ENCODE assay signal across 14 mouse cellular contexts in genomic region chr17:33969394-33969793, GRCm38 (mm10). TPM values are rescaled to one million over a fixed set of nuclear protein-coding genes. Genes with fewer than 3 reads are reported as not detected.
A peak's percentile ranks its signal among the peaks of the same experiment; 100 is the strongest.
DNase-seq lines count a peak whose midpoint lies in the region; ATAC-seq and TF ChIP-seq lines count a peak whose summit lies in the region.
"Had no signal": no experiment of that assay in that cellular context is flagged by ENCODE, and none has a peak within 500 bp of the region (broad histone marks: within the 10 kb centered on the region; RNA-seq: fewer than 3 reads in every experiment).

No protein-coding gene starts in this region.

- no peak for TF ChIP-seq POLR2A in ES-Bruce4 (IDR thresholded peaks at IDR 0.05; ENCODE audit: insufficient read depth, low read length)

- no peak for TF ChIP-seq EP300 in ES-Bruce4 (IDR thresholded peaks at IDR 0.05; ENCODE audit: insufficient read depth, low read depth, low read length)

- peaks cover 18% of the 10 kb centered on the region; the same call in 1 of the 2 replicates for H3K36me3 ChIP-seq in hindbrain, postnatal 0 days (ENCODE audit: insufficient read depth, low read length)
- peaks cover 2% of the 10 kb centered on the region; the same call in 1 of the 2 replicates for H3K36me3 ChIP-seq in hindbrain, embryonic 16.5 days (ENCODE audit: control insufficient read depth, insufficient read depth, low read length)
- no peaks in the 10 kb centered on the region for H3K36me3 ChIP-seq in ES-Bruce4 (ENCODE audit: control insufficient read depth, insufficient read depth, low read length, poor library complexity, severe bottlenecking)
- peaks cover 17% of the 10 kb centered on the region for H3K36me3 ChIP-seq in neural tube, embryonic 15.5 days

- H3K9ac ChIP-seq in hindbrain, postnatal 0 days (replicated peaks; ENCODE audit: low read length) = no peak overlapping the region
- H3K9ac ChIP-seq in hindbrain, embryonic 16.5 days (ENCODE audit: low read depth, low read length) = no peak overlapping the region
- H3K9ac ChIP-seq in ES-Bruce4 (ENCODE audit: low read depth, poor library complexity, severe bottlenecking) = no peak overlapping the region
- H3K9ac ChIP-seq in neural tube, embryonic 15.5 days (replicated peaks) = no peak overlapping the region
- H3K9ac ChIP-seq: heart, embryonic 12.5 days; limb, embryonic 12.5 days had no signal

- no peak overlapping the region for H3K27ac ChIP-seq in hindbrain, postnatal 0 days
- no peak overlapping the region for H3K27ac ChIP-seq in hindbrain, embryonic 16.5 days (ENCODE audit: low read depth, low read length)
- H3K27ac ChIP-seq in ES-Bruce4 (ENCODE audit: insufficient read depth, low read length) = no peak overlapping the region
- H3K27ac ChIP-seq in neural tube, embryonic 15.5 days (replicated peaks) = no peak overlapping the region
- H3K27ac ChIP-seq: hindbrain, embryonic 10.5 days; left cerebral cortex, adult 2 months; limb, embryonic 12.5 days had no signal

- H3K9me3 ChIP-seq in hindbrain, postnatal 0 days (ENCODE audit: low read length) = no peaks in the 10 kb centered on the region
- H3K9me3 ChIP-seq in hindbrain, embryonic 16.5 days (ENCODE audit: control insufficient read depth, low read length) = no peaks in the 10 kb centered on the region
- H3K9me3 ChIP-seq in ES-Bruce4 (replicated peaks; ENCODE audit: control insufficient read depth, insufficient read depth, low read length, poor library complexity, severe bottlenecking) = no peaks in the 10 kb centered on the region; the same call in 1 of the 2 replicates
- H3K9me3 ChIP-seq in neural tube, embryonic 15.5 days (replicated peaks) = no peaks in the 10 kb centered on the region
- H3K9me3 ChIP-seq: limb, embryonic 12.5 days had no signal

- no peaks in the 10 kb centered on the region for H3K4me1 ChIP-seq in hindbrain, postnatal 0 days (ENCODE audit: insufficient read depth, low read length)
- no peaks in the 10 kb centered on the region for H3K4me1 ChIP-seq in hindbrain, embryonic 16.5 days (ENCODE audit: control insufficient read depth, insufficient read depth, low read depth, low read length)
- no peaks in the 10 kb centered on the region for H3K4me1 ChIP-seq in ES-Bruce4 (ENCODE audit: control insufficient read depth, insufficient read depth, low read length)
- H3K4me1 ChIP-seq in neural tube, embryonic 15.5 days = no peaks in the 10 kb centered on the region
- H3K4me1 ChIP-seq: heart, embryonic 12.5 days had no signal

- H3K4me2 ChIP-seq in hindbrain, postnatal 0 days (ENCODE audit: low read depth, low read length) = no peak overlapping the region
- H3K4me2 ChIP-seq in hindbrain, embryonic 16.5 days (ENCODE audit: low read length) = no peak overlapping the region
- H3K4me2 ChIP-seq in neural tube, embryonic 15.5 days = no peak overlapping the region
- H3K4me2 ChIP-seq: heart, embryonic 12.5 days; limb, embryonic 12.5 days; midbrain, embryonic 11.5 days had no signal

- ATAC-seq in hindbrain, postnatal 0 days = no peak
- ATAC-seq in hindbrain, embryonic 16.5 days = no peak
- no peak for ATAC-seq in neural tube, embryonic 15.5 days (ENCODE audit: low FRiP score)

- no peak overlapping the region for H3K4me3 ChIP-seq in hindbrain, postnatal 0 days (ENCODE audit: low read length)
- no peak overlapping the region for H3K4me3 ChIP-seq in hindbrain, embryonic 16.5 days (ENCODE audit: low read length)
- no peak overlapping the region for H3K4me3 ChIP-seq in ES-Bruce4 (ENCODE audit: low read depth, low read length)
- H3K4me3 ChIP-seq in neural tube, embryonic 15.5 days (replicated peaks) = no peak overlapping the region
- H3K4me3 ChIP-seq: heart, embryonic 12.5 days; hindbrain, embryonic 10.5 days; left cerebral cortex, adult 2 months; limb, embryonic 12.5 days had no signal

- no peaks in the 10 kb centered on the region for H3K27me3 ChIP-seq in hindbrain, postnatal 0 days (ENCODE audit: insufficient read depth, low read length)
- no peaks in the 10 kb centered on the region; the same call in 1 of the 2 replicates for H3K27me3 ChIP-seq in hindbrain, embryonic 16.5 days (replicated peaks; ENCODE audit: control insufficient read depth, insufficient read depth, low read length)
- H3K27me3 ChIP-seq in ES-Bruce4 (ENCODE audit: control insufficient read depth, insufficient read depth, low read length, poor library complexity, severe bottlenecking) = no peaks in the 10 kb centered on the region
- H3K27me3 ChIP-seq in neural tube, embryonic 15.5 days (replicated peaks) = 0 out of 2 replicates have a peak, but pooled peaks cover 17% of the 10 kb centered on the region
- H3K27me3 ChIP-seq: heart, embryonic 12.5 days had no signal

- TF ChIP-seq CTCF in hindbrain, postnatal 0 days (IDR thresholded peaks at IDR 0.05; ENCODE audit: low read depth) = peak; percentile 32; the same call in 1 of the 2 replicates
- TF ChIP-seq CTCF in ES-Bruce4 (IDR thresholded peaks at IDR 0.05; ENCODE audit: low read depth, low read length) = peak; percentile 31

- whole genome bisulfite sequencing in hindbrain, postnatal 0 days = 77% methylated on average over 4 of the region's 4 CpGs
- WGBS in hindbrain, embryonic 16.5 days = 81% methylated on average over 4 of the region's 4 CpGs
- WGBS in neural tube, embryonic 15.5 days = 78% methylated on average over 4 of the region's 4 CpGs

- no peak for DNase-seq in hindbrain, postnatal 0 days (ENCODE audit: low spot score)
- peak; percentile 24 for DNase-seq in retina, postnatal 1 day
- DNase-seq in retina, embryonic 14.5 days (ENCODE audit: low spot score) = no peak
- DNase-seq in naive thymus-derived CD4-positive, alpha-beta T cell, adult 2 months (ENCODE audit: low read depth) = peak; percentile 53
- no peak for DNase-seq in embryo, embryonic 9.5 days (ENCODE audit: extremely low spot score)
- DNase-seq: kidney, adult 11 months had no signal

RNA-seq across cellular contexts. Expression of gene Rps18, which starts 13.6 kb away (rescaled TPM):
- total RNA-seq in hindbrain, postnatal 0 days (2014; rRNA removed) = 1,180 and 1,309 TPM in 2 replicates
- polyA plus RNA-seq in hindbrain, postnatal 0 days (2015; fragmentation: Nextera tagmentation; extraction: Ambion mirVana) = 904 and 918 TPM in 2 replicates
- 695 and 697 TPM in 2 replicates for polyA plus RNA-seq in hindbrain, embryonic 16.5 days (2015; fragmentation: Nextera tagmentation; extraction: Ambion mirVana)
- polyA plus RNA-seq in ES-Bruce4 (2011; ENCODE audit: insufficient read depth, insufficient read length, low read depth, missing spikeins) = 2,174 TPM in 2 replicates
- polyA plus RNA-seq in neural tube, embryonic 15.5 days (2015; fragmentation: Nextera tagmentation; extraction: Ambion mirVana) = 778 and 1,050 TPM in 2 replicates

RNA-seq across cellular contexts. Expression of gene Vps52, which starts 13.8 kb away (rescaled TPM):
- total RNA-seq in hindbrain, postnatal 0 days (2014; rRNA removed) = 55.6 and 57.4 TPM in 2 replicates
- polyA plus RNA-seq in hindbrain, postnatal 0 days (2015; fragmentation: Nextera tagmentation; extraction: Ambion mirVana) = 62.1 and 63.2 TPM in 2 replicates
- 75.4 and 80.7 TPM in 2 replicates for polyA plus RNA-seq in hindbrain, embryonic 16.5 days (2015; fragmentation: Nextera tagmentation; extraction: Ambion mirVana)
- polyA plus RNA-seq in ES-Bruce4 (2011; ENCODE audit: insufficient read depth, insufficient read length, low read depth, missing spikeins) = 18.3 and 19.0 TPM in 2 replicates
- polyA plus RNA-seq in neural tube, embryonic 15.5 days (2015; fragmentation: Nextera tagmentation; extraction: Ambion mirVana) = 72.3 and 75.7 TPM in 2 replicates

RNA-seq across cellular contexts. Expression of gene B3galt4, which starts 18.1 kb away (rescaled TPM):
- 8.9 and 12.3 TPM in 2 replicates for total RNA-seq in hindbrain, postnatal 0 days (2014; rRNA removed)
- polyA plus RNA-seq in hindbrain, postnatal 0 days (2015; fragmentation: Nextera tagmentation; extraction: Ambion mirVana) = 10.7 and 11.6 TPM in 2 replicates
- polyA plus RNA-seq in hindbrain, embryonic 16.5 days (2015; fragmentation: Nextera tagmentation; extraction: Ambion mirVana) = 13.3 and 16.1 TPM in 2 replicates
- polyA plus RNA-seq in ES-Bruce4 (2011; ENCODE audit: insufficient read depth, insufficient read length, low read depth, missing spikeins) = 3.6 and 4.2 TPM in 2 replicates
- 11.9 and 13.1 TPM in 2 replicates for polyA plus RNA-seq in neural tube, embryonic 15.5 days (2015; fragmentation: Nextera tagmentation; extraction: Ambion mirVana)

RNA-seq across cellular contexts. Expression of gene Wdr46, which starts 28.9 kb away (rescaled TPM):
- 16.6 and 16.8 TPM in 2 replicates for total RNA-seq in hindbrain, postnatal 0 days (2014; rRNA removed)
- polyA plus RNA-seq in hindbrain, postnatal 0 days (2015; fragmentation: Nextera tagmentation; extraction: Ambion mirVana) = 16.7 and 17.9 TPM in 2 replicates
- 20.7 and 23.5 TPM in 2 replicates for polyA plus RNA-seq in hindbrain, embryonic 16.5 days (2015; fragmentation: Nextera tagmentation; extraction: Ambion mirVana)
- polyA plus RNA-seq in ES-Bruce4 (2011; ENCODE audit: insufficient read depth, insufficient read length, low read depth, missing spikeins) = 25.3 and 30.2 TPM in 2 replicates
- 25.1 and 29.3 TPM in 2 replicates for polyA plus RNA-seq in neural tube, embryonic 15.5 days (2015; fragmentation: Nextera tagmentation; extraction: Ambion mirVana)

RNA-seq across cellular contexts. Expression of gene Pfdn6, which starts 29.3 kb away (rescaled TPM):
- total RNA-seq in hindbrain, postnatal 0 days (2014; rRNA removed) = 25.2 and 43.1 TPM in 2 replicates
- 168 and 195 TPM in 2 replicates for polyA plus RNA-seq in hindbrain, postnatal 0 days (2015; fragmentation: Nextera tagmentation; extraction: Ambion mirVana)
- polyA plus RNA-seq in hindbrain, embryonic 16.5 days (2015; fragmentation: Nextera tagmentation; extraction: Ambion mirVana) = 183 and 189 TPM in 2 replicates
- 146 and 152 TPM in 2 replicates for polyA plus RNA-seq in ES-Bruce4 (2011; ENCODE audit: insufficient read depth, insufficient read length, low read depth, missing spikeins)
- polyA plus RNA-seq in neural tube, embryonic 15.5 days (2015; fragmentation: Nextera tagmentation; extraction: Ambion mirVana) = 173 and 183 TPM in 2 replicates

Comparison
In these comparisons a context has a peak if more than half of its experiments do, and no peak if none do; other contexts are left out.
1. DNase-seq: peak in retina, postnatal 1 day (single experiment) and naive thymus-derived CD4-positive, alpha-beta T cell, adult 2 months (single experiment); none in hindbrain, postnatal 0 days (single experiment), retina, embryonic 14.5 days (single experiment) and embryo, embryonic 9.5 days (single experiment).